Mouse (Mus musculus) heart, embryonic 11.5 days (tissue): Measurements from ENCODE around the gene Metrn. TPM values are rescaled to one million over a fixed set of nuclear protein-coding genes. Genes with fewer than 3 reads are reported as not detected.

Experiments
- ATAC-seq: fragments of 200-750 bp; cut with Nextera tagmentation; replicated peaks from 2 replicates; pipeline ENCODE4 v1.8.0; 2017; ENCODE audit warnings: moderate library complexity; ENCODE audit not compliant: insufficient number of reproducible peaks, low FRiP score, low TSS enrichment
- H3K27ac ChIP-seq: fragments of 300-500 bp; sonication (generic); 2 replicates; pipeline ENCODE4 v1.5.1; 2014; ENCODE audit warnings: mild to moderate bottlenecking, low read depth, low read length
- H3K27me3 ChIP-seq: fragments of 300-500 bp; sonication (generic); 2 replicates; pipeline ENCODE4 v1.6.1; 2014; ENCODE audit warnings: mild to moderate bottlenecking, low read length, mixed read lengths; ENCODE audit not compliant: control insufficient read depth, insufficient read depth
- H3K36me3 ChIP-seq: fragments of 300-500 bp; sonication (generic); 2 replicates; pipeline ENCODE4 v1.6.1; 2014; ENCODE audit warnings: mild to moderate bottlenecking, low read length, moderate library complexity, mixed read lengths; ENCODE audit not compliant: control insufficient read depth, insufficient read depth
- H3K4me1 ChIP-seq: fragments of 300-500 bp; sonication (generic); 2 replicates; pipeline ENCODE4 v1.6.1; 2014; ENCODE audit warnings: low read length; ENCODE audit not compliant: control insufficient read depth, insufficient read depth
- H3K4me2 ChIP-seq: fragments of 300-500 bp; sonication (generic); 2 replicates; pipeline ENCODE4 v1.6.1; 2014; ENCODE audit warnings: mild to moderate bottlenecking, moderate library complexity
- H3K4me3 ChIP-seq: fragments of 300-500 bp; sonication (generic); 2 replicates; pipeline ENCODE4 v1.5.1; 2014; ENCODE audit warnings: low read depth, low read length
- H3K9ac ChIP-seq: fragments of 300-500 bp; sonication (generic); 2 replicates; pipeline ENCODE4 v1.6.1; 2014; ENCODE audit warnings: mild to moderate bottlenecking, low read depth, low read length, moderate library complexity
- H3K9me3 ChIP-seq: fragments of 300-500 bp; sonication (generic); replicated peaks from 2 replicates; pipeline ENCODE4 v1.6.1; 2016; ENCODE audit warnings: low read length; ENCODE audit not compliant: control insufficient read depth
- WGBS: fragments of 180-500 bp; shearing (Covaris S2); extraction: QIAGEN DNeasy Blood & Tissue Kit; methylation state at CpG from one replicate; pipeline ENCODE4 v1.1.7; 2014; ENCODE audit not compliant: insufficient replicate concordance; 5-methylcytosine and 5-hydroxymethylcytosine counted together
- polyA plus RNA-seq: library from polyadenylated mRNA; unstranded; fragments of >200 nt; fragmentation: Nextera tagmentation; extraction: Ambion mirVana; gene quantifications from 2 replicates; pipeline ENCODE4 v1.2.1, GENCODE M21; 2014

Metrn gene
- polyA plus RNA-seq, 1 experiment from 2014 or later = 6.2 TPM

DNA sequence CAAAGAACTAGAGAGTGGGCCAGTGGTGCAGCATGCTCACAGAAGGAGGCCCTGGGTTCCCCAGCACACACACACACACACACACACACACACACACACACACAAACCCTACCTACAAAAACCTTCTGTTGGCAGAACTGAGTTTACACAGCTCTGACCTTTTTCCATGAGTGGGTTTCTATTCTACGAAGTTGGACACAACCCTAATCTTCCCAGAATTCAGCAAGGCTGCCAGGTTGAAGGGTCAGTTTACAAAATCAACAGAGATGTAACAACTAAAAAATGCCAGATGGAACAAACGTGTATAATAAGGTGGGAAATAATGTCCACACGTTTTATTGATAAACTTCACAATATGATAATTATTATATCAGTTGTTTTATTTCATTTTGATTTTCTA, 39.2 kb downstream of the Metrn start:
- 57% methylated on average over 3 of the region's 3 CpGs for WGBS
- Histone ChIP-seq H3K9ac (no peak overlapping the region), H3K9me3 (no peaks in the 10 kb centered on the region), H3K36me3 (no peaks in the 10 kb centered on the region), H3K27me3 (no peaks in the 10 kb centered on the region), H3K4me2 (no peak overlapping the region), H3K4me3 (no peak overlapping the region), H3K4me1 (peaks cover 4% of the 10 kb centered on the region; the same call in 1 of the 2 replicates), H3K27ac (no peak overlapping the region)
- no peak for ATAC-seq

- H3K36me3 ChIP-seq = no peaks in the 10 kb centered on the region
- WGBS = 61% methylated on average over 9 of the region's 9 CpGs
- H3K4me2 ChIP-seq = no peak overlapping the region
- H3K9ac ChIP-seq = no peak overlapping the region
- no peak overlapping the region for H3K4me3 ChIP-seq
- H3K27ac ChIP-seq = no peak overlapping the region
- no peaks in the 10 kb centered on the region for H3K27me3 ChIP-seq
- peaks cover 5% of the 10 kb centered on the region for H3K4me1 ChIP-seq
- no peak; the same call in 1 of the 2 replicates for ATAC-seq
- H3K9me3 ChIP-seq = no peaks in the 10 kb centered on the region
These were observed 40.3 kb downstream of the Metrn start for GRCm38 (mm10) chr17:25756378-25757242.

DNA sequence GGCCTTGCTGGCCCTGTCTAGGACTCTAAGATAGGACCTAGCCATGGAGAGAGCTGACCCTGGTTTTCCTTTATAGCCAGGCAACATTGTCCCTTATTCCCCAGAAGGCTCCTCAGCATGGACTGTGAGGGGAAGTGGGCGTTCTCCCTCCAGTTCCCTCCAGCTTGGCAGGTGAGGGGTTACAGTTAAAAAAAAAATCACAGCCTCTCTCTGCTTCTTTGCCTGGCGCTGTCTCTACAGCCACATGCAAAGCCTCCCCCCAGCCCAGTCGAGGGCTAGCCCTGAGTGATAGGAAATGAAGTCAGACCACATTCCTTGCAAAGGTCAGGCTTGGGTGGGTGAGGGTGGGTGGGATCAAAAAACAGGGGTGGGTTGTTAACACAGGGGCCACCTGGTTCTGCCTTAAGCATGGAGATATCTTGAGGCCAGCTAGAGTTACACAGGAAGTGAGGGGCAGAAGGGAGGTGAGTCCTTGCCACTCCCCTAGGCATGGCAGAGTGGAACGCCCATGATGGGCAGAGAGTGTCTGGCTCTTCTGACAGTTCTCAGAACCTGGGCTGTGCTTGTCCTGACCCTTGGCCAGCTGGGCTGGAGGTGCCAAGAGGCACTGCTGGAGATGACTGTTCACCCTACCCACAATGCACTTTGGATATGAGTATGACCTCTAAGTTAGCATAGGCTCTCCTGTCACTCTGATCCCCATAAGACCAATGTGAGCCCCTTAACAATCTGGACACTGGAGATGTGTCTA, 41.1 kb downstream of the Metrn start:
- H3K27me3 ChIP-seq = no peaks in the 10 kb centered on the region
- H3K4me3 ChIP-seq = no peak overlapping the region
- H3K4me1 ChIP-seq = peaks cover 10% of the 10 kb centered on the region
- H3K27ac ChIP-seq = no peak overlapping the region
- no peaks in the 10 kb centered on the region for H3K36me3 ChIP-seq
- no peak overlapping the region for H3K4me2 ChIP-seq
- no peak overlapping the region for H3K9ac ChIP-seq
- WGBS = 28% methylated on average over 4 of the region's 4 CpGs
- H3K9me3 ChIP-seq = no peaks in the 10 kb centered on the region
- 0 out of 2 replicates have a peak, but pooled peaks have one; percentile 27 for ATAC-seq

DNA sequence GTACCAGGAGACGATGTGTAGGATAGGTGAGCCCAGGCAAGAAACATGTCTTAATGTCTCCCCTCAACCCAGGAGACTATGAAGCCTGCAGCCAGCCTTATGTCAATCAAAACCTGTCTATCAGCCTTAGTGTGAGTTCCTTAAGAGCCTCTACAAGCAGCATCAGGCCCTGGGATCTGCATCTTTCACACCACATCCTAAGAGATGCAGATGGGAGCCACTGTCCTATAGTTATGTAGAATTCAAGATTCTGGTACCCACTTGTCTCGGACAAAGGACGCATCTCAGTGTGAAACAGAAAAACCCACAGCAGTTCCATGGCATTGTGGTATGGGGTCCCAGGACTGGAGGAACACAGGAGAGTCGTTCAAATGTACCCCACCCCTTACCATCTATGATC, 41.9 kb downstream of the Metrn start:
- Histone ChIP-seq H3K9me3 (no peaks in the 10 kb centered on the region), H3K9ac (no peak overlapping the region), H3K36me3 (no peaks in the 10 kb centered on the region), H3K27me3 (no peaks in the 10 kb centered on the region), H3K27ac (no peak overlapping the region), H3K4me2 (no peak overlapping the region), H3K4me1 (peaks cover 10% of the 10 kb centered on the region), H3K4me3 (no peak overlapping the region)
- WGBS = 76% methylated on average over 4 of the region's 4 CpGs
- no peak for ATAC-seq

GRCm38 (mm10) chr17:25754241-25754640, 42.7 kb downstream of the Metrn start, which contains the start of gene Msln:
TSS of gene Msln (minus strand) at chr17:25754378.
- Histone ChIP-seq H3K4me1 (peaks cover 10% of the 10 kb centered on the region), H3K9ac (no peak within 1 kb of the TSS), H3K27ac (no peak within 1 kb of the TSS), H3K36me3 (no peaks in the 10 kb centered on the region), H3K4me3 (no peak within 1 kb of the TSS), H3K4me2 (no peak within 1 kb of the TSS), H3K9me3 (no peaks in the 10 kb centered on the region), H3K27me3 (no peaks in the 10 kb centered on the region)
- 83% methylated on average over 9 of the region's 9 CpGs for WGBS
- ATAC-seq = no peak

DNA sequence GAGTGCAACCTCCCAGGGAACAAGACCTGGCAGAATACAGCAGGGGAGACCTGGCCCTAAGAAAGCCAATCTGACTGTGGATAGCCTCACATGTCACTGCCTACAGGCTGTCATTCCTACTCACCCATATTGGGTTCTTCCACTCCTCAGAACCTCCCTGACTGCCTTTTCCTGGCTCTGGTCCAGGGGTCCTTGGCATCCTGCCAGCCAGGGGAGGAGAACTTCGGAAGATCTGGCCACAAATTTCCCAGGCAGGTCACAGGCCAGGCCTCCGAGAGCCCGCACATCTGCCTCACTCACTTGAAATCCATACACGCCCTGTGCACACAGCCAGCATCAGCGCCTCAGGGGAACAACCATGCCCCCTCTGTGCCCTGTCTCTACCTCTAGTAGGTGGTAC, 45.5 kb downstream of the Metrn start:
- Histone ChIP-seq H3K27ac (no peak overlapping the region), H3K4me1 (peaks cover 10% of the 10 kb centered on the region), H3K9ac (0 out of 2 replicates have a peak overlapping the region, but pooled peaks have one; percentile 24), H3K4me3 (no peak overlapping the region), H3K36me3 (no peaks in the 10 kb centered on the region), H3K27me3 (no peaks in the 10 kb centered on the region), H3K4me2 (no peak overlapping the region), H3K9me3 (no peaks in the 10 kb centered on the region)
- WGBS = 53% methylated on average over 5 of the region's 5 CpGs
- ATAC-seq = no peak

- Histone ChIP-seq H3K4me2 (no peak overlapping the region), H3K4me3 (no peak overlapping the region), H3K9ac (no peak overlapping the region), H3K36me3 (no peaks in the 10 kb centered on the region), H3K4me1 (peaks cover 6% of the 10 kb centered on the region), H3K27me3 (no peaks in the 10 kb centered on the region), H3K27ac (no peak overlapping the region), H3K9me3 (no peaks in the 10 kb centered on the region)
- WGBS = 81% methylated on average over 6 of the region's 6 CpGs
- no peak for ATAC-seq
These were observed 47.6 kb downstream of the Metrn start for GRCm38 (mm10) chr17:25749314-25749713.

DNA sequence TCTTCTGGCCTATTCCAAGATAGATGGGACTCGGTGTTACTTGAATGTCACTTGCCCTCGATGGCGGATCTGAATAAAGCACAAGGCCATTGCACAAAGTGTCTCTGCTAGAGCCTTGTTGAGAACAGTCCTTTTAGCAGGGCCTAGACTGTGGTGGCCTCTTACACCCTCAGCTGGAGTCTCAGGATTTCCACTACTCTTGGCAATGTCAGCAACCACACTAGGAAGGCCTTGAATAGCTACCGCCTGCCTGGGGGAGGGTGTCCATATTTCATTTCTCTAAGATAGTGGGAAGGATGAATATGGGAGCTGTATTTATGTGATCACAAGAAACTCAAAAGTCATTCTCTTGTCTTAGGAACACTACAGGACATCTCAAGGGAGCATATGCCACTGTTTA, 48.7 kb downstream of the Metrn start:
- Histone ChIP-seq H3K27me3 (peaks cover 3% of the 10 kb centered on the region; the same call in 1 of the 2 replicates), H3K36me3 (no peaks in the 10 kb centered on the region), H3K4me2 (no peak overlapping the region), H3K9ac (no peak overlapping the region), H3K4me1 (peaks cover 6% of the 10 kb centered on the region), H3K9me3 (no peaks in the 10 kb centered on the region), H3K27ac (no peak overlapping the region), H3K4me3 (no peak overlapping the region)
- no peak for ATAC-seq
- WGBS = 82% methylated on average over 4 of the region's 4 CpGs
